Mouse (Mus musculus) thymus, postnatal 25 days (tissue): ENCODE measurements around the gene Hsd17b14.

Source experiments
- DNase-seq: peaks from one replicate; pipeline ENCODE4 v3.0.0; 2022

Gene Hsd17b14

GRCm38 (mm10) chr7:45568601-45569473 lies 14.1 kb downstream of the Hsd17b14 start:
- DNase-seq, result no peak

GRCm38 (mm10) chr7:45570103-45570741 lies 15.5 kb downstream of the Hsd17b14 start, which contains the start of gene Bcat2:
Gene Bcat2 (plus strand): TSS chr7:45570153.
- DNase-seq, result peak; percentile 78

DNA sequence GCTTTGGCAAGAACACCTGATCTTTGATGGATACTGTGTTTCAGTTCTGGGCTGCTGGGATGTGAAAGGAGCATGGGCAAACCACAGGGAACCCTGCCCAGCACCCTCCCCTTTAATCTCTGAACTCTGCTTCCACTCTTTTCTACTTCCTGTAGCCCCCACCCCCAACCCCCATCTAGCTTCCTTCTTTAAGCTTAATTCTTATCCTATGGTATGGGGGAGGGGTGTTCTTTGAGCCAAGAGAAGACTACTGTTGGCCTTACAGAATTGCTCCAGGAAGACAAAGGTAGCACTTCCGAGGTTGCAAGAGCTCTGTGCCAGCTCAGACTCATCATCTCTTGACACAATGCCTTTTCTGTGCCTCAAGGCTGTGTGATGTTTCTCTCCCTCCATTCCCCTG lies 17.3 kb downstream of the Hsd17b14 start:
- no peak for DNase-seq

- peak; percentile 68 for DNase-seq
Measured at GRCm38 (mm10) chr7:45573954-45574353, 19.3 kb downstream of the Hsd17b14 start.

- no peak for DNase-seq
Measured at GRCm38 (mm10) chr7:45574472-45575379, 20.0 kb downstream of the Hsd17b14 start.

DNA sequence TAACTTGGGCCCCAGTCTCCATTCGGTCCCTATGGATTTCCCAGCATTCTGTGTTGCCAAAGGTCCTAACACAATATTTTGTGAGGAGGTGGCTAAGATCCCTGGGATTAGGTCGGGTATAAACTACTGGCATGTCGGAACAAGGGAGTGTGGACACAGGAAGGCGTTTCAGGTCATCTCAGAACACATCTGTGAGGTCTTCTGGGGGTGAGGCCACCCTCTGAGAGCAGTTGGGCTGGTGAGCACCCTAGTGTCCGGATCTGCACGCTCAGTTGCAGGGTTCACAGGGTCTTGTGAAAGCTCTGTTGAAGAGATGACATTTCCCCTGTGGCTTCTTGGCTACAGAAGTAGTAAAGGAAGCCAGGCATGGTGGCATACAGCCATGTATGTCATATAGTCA lies 31.2 kb downstream of the Hsd17b14 start:
- DNase-seq, result no peak

DNA sequence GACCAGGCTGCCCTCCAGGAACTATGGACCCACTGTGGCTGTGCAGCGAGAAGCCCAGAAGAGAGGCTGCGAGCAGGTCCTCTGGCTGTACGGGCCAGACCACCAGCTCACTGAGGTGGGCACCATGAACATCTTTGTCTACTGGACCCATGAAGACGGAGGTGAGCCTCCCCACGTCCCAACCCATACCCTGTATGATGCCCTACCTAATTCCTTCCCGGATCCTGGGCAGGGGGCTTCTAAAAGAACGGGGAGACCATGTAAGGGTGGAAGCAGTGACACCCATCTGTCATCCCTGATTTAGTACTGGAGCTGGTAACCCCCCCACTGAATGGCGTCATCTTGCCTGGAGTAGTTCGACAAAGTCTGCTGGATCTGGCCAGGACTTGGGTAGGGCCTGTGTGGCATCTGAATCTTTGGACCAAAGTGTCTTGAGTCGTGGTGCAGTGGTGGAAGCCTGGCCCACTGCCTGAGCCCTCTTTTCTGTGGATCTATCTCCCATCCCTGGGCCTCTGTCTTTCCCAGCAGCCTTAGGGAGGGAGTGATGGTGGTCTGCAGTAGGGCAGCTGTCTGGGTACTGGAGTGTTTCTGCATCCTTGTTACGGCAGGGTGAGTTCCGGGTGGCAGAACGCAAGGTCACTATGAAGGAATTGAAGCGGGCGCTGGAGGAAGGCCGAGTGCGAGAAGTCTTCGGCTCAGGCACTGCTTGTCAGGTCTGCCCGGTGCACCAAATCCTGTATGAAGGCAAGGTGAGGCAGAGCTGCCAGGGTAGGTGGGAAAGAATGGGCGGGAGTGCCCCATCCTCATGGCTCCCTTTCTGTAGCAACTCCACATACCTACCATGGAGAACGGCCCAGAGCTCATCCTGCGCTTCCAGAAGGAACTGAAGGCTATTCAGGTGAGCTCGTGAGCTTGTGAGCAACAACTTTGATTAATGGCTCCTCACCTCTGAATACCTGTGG lies 33.2 kb downstream of the Hsd17b14 start:
- no peak for DNase-seq

- peak; percentile 81 for DNase-seq
Measured at GRCm38 (mm10) chr7:45589173-45589572, 34.5 kb downstream of the Hsd17b14 start.

DNA sequence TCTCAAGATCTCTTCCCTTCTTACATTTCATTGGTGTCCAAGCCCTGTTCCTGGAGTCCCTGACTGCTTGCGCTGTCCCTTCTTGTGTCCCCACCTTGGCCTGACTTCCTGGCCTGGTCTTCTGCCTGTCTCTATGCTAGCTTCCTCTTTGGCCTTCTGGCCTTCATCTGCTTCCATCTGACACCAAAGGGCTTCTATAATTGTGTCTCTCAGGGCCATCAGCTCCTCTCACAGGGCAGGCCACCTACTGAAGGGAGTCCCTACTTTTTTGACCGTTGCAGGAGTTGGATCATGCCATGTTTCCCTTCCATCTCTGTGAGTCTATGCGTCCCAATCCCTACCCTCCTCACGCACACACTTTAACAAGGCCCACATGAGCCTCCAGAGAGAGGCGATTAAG lies 35.2 kb downstream of the Hsd17b14 start:
- no peak for DNase-seq

DNA sequence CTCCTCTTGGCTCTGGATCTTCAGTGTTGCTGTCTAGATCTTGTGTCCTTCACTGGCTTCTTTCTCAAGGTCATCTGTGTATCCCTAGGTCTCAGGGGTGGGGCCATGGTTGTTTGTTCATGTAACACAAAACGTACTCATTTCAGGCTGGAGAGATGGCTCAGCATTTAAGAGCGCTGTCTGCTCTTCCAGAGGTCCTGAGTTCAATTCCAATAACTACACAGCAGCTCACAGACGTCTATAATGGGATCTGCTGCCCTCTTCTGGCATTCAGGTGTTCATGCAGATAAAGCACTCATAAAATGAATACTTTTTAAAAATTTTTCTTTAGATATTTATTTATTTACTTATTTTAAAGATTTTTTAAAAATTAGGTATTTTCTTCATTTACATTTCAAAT lies 36.2 kb downstream of the Hsd17b14 start:
- DNase-seq, result no peak

DNA sequence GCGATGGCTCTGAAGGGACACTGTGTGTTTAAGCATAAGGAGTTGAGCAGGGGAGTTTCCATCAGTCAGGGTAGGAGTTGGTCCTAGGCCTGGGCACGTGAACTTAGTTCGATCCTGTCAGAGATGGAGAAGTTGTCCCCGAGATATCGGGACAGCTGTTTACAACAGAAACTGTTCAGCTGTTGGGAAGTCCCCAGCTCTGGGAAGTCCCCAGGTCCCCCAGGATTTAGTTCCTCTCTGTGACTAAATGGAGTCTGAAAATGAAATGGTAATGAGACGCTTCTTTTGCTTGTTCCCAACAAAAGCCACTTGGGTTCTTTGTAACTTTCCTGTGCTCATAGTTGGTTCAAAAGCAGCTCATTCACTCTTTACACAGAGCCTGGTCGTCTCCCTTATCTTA lies 37.2 kb downstream of the Hsd17b14 start:
- DNase-seq, result no peak

GRCm38 (mm10) chr7:45593118-45593815 lies 38.6 kb downstream of the Hsd17b14 start:
- peak; percentile 76 for DNase-seq

DNA sequence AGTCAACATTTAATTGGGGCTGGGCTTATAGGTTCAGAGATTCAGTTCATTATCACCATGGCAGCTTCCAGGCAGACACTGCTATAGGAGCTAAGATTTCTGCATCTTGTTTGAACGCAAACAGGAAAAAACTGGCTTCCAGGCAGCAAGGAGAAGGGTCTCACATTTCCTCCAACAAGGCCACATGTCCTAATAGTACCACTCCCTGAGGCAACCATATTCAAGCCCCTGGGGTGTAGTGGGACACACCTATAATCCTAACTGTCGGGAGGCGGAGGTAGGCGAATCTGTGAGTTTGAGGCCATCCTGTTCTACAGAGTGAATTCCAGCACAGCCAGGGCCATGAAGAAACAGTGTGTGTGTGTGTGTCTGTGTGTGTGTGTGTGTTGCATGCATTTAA lies 40.5 kb downstream of the Hsd17b14 start:
- no peak for DNase-seq

DNA sequence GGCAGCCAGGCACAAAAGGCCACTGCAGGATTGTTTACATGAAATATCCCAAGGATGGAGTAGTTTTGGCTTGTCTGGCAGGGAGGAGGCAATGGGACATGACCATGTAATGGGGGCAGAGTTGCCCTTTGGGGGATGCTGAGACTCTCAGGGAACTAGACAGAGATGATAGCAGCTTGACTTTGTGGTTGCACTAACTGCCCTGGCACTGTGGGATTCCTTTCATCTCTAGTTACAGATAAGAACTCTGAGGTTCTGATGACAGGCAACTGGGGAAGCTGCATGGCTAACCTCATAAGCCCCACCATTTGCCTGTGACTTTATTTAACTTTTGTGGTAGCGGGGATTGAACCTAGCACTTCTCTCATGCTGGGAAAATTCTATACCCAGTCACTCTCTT lies 41.4 kb downstream of the Hsd17b14 start:
- no peak for DNase-seq

DNA sequence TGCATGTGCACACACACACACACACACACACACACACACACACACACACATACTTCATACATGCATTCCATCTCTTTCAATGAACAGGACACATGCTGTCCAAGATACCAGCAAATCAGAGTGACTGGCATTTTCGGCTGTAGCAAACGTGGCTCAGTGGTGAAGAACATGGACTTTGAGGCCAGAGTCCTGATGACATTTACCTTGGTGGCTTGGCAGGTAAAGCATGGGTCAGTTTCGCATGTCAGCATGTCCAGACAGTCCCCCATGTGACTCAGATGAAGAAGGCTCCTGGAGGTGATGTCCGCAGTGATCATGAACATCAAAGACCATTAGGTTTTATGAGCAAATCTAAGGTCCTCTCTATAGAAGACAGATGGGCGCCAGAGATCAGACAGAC lies 42.3 kb downstream of the Hsd17b14 start:
- no peak for DNase-seq

DNA sequence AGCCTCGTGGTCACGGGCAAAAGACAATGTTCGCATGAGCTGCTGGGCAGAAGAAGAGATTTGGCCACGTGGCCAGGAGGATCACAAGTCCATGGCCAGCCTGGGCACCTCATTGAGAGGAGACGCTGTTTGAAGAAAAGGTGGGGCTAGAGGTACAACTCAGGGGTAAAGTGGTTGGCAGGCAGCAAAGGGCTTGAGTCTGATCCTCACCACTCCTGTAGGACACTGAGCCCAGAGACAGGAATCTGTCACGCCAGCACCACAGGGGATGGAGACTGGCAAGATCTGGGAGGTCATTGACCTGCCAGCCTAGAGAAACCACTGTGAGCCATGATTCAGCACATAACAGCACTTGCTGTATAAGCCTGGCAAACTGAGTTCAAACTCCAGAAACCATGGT lies 42.8 kb downstream of the Hsd17b14 start:
- no peak for DNase-seq

DNA sequence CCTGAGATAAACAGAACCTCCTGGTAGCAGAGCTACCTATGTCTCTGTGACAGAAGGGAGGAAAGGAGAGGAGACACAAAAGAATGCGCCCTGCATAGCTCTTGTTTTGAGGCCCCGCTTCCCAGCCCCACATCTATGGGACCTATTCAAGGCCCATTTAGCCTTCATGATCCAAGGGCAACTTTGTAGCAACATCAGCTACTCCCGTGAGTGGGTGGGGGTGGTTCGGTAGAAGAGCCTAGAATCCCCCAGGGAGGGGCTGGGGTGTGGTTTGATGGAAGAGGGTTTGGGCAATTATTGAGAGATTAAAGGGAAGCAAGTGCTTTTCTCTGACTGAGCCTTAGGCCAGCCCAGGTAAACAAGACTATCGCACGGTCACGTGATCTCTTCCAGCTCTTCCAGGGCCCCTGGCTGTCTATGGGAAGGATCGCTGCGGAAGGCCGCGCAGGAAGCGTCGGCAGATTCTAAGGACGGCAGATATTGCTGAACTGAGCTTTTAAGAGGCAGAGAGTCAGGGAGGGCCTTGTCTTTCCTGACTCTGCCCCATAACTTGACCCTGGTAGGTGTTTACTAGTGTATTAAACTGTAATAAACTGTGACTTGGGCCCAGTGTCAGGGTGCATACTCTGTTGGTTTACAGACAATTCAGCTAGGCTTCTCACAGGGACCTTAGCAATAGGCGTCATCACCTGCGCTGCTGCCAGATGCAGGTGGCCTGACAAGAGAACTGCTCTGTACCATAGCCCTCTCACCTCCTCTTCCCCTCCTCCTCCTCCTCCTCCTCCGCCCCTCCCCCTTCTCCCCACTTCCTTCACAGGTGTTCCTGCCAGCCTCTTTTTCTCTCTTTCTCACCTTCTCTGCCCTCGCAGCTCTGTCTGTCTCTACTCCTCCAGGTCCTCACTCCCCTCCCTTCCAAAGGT lies 44.5 kb downstream of the Hsd17b14 start:
- DNase-seq, result peak; percentile 77

DNA sequence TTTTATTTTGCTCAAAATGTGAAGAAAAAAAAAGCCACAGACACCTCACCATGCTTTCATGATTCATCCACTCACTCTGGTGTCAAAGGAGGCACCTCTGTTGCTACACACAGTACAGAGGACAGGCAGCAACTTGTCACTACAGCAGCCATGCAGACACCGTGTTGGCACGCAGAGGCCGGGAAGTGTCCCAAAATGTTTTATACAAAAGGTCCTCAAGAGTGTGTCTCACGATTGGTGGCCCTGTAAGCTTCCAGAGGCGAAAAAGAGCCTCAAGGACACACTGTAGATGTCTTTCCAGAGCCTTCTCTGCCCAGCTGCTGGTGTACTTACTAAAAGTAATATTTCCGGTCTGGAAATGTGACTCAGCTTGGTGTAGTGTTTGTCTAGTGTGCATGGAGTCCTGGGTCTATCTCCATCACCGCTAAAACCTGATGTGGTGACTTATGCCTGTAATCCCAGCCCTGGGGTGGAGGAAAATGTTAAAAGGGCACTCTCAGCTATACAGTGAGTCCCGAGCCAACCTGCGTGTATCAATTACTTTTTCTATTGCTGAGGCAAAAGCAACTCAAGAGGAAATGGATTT lies 51.1 kb downstream of the Hsd17b14 start:
- DNase-seq, result no peak

DNA sequence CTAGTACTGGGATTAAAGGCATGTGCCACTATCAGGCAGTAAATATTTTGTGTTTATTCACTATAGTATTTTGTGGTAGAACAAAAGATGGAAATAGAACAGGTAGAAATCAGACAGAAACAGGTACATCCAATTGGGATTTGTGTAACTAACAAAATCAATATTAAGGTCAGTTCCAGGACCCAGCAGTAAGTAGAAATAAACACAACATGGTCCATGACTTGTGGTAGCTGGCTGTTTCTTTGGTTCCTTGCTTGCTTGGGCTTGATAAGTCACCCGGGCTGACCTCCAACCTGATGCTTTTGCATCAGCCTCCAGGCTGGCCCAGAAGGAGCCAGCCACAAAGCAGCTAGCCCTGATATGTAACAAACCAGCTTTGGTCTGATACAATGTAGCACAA lies 54.8 kb downstream of the Hsd17b14 start:
- DNase-seq, result no peak

GRCm38 (mm10) chr7:45616277-45616676 lies 61.6 kb downstream of the Hsd17b14 start:
- no peak for DNase-seq
